Mouse (Mus musculus) adipocyte (in vitro differentiated cells): ENCODE measurements around the gene Cgas.
A peak's percentile ranks its signal among the peaks of the same experiment; 100 is the strongest.

Experiments
- DNase-seq: peaks from one replicate; pipeline ENCODE4 v3.0.0-alpha.2; 2016; ENCODE audit warnings: low spot score

The Cgas gene

GRCm38 (mm10) chr9:78457026-78457425, 14.0 kb upstream of the Cgas start:
- no peak for DNase-seq

- DNase-seq, result no peak
Measured at GRCm38 (mm10) chr9:78451382-78451781, 8.3 kb upstream of the Cgas start.

DNA sequence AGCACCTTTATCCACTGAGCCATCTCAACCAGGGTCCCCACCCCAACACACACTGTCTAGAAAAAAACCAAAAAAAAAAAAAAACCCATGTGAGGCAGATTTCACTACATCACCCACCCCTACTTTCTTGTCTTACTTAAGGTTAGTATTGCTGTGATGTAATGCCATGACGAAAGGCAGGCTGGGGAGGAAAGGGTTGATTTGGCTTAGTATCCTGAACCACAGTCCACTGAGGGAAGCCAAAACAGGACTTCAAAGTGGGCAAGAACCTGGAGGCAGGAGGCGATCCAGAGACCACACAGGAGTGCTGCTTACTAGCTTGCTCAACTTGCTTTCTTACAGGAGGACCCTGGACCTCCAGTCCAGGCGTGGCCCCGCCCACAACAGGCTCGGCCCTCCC, 7.4 kb upstream of the Cgas start:
- no peak for DNase-seq

DNA sequence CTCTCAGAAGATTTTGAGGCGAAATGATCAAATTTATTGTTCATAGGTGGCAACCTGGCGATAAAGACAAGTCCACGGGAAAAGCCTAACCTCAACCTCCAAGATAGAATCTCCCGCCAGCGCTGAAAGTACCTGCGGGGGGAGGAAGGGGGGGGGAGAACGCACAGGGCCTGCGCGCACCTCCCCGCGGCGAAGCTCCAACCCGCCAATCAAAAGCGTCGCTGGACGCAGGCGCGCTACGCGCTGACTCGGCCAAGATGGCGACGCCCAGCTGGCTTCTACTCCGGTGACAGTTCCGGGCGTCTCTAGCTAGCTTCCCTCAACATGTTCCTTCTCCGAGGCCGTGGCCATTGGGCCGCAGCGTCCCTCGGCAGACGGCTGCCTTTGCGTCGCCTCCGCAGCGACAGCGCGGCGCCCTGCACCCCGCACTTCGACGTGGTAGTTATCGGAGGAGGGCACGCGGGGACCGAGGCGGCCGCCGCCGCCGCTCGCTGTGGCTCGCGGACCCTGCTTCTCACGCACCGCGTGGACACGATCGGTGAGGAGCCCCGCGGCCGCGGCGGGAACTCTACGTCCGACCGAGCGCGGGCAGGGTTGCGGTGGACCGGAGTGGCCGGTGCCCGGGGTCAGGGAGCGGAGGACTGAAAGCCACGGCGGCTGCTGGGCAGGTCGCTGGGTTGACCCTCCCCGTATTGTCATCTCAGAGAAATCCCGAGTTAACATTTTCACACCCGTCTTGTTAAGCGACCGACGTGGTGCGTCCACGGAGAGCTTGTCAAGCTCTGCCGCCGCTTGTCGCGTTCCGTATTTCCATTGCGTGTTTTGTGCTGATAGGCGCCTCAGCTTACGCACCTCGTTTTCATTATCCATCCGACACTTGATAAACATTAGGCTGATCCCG, 5.2 kb upstream of the Cgas start, which contains the start of the genes Mto1 and Gm17324:
TSS of gene Mto1 (plus strand) at position 236 of the 901 bp plus-strand sequence.
TSS of gene Gm17324 (minus strand) at position 814 of the 901 bp plus-strand sequence.
- peak; percentile 90 for DNase-seq

DNA sequence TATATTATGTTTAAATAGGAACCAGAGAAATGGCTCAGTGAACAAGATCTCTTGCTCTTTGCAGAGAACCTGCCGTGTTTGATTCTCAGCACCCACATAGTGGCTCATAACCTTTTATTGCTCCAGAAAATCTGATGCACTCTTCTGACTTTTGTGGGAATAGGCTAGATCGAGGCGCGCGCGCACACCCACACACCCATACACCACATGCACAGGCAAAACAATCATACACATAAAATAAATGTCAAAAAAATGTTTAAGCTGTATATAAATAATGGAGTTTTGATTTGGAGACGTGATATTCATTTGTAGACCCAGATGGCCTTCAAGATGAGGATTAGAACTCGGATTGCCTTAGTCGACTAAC, 4.6 kb upstream of the Cgas start:
- DNase-seq, result no peak

DNA sequence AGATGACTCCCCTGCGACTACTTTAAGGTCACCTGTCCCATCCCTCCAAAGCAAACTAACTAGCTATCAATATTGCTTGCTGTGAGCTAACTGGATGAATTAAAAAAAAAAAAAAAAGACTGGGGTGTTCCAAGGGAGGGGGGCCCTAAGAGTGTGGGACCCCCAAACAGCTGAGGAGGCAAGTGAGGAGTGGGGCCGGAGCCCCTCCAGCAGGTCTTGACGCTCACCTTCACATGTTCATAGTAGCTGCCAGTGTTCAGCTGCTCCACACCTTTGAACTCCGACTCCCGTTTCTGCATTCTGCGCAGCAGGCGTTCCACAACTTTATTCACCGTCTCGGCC, 829 bp downstream of the Cgas start:
- DNase-seq, result no peak

GRCm38 (mm10) chr9:78439426-78439825, 3.6 kb downstream of the Cgas start:
- DNase-seq, result no peak

DNA sequence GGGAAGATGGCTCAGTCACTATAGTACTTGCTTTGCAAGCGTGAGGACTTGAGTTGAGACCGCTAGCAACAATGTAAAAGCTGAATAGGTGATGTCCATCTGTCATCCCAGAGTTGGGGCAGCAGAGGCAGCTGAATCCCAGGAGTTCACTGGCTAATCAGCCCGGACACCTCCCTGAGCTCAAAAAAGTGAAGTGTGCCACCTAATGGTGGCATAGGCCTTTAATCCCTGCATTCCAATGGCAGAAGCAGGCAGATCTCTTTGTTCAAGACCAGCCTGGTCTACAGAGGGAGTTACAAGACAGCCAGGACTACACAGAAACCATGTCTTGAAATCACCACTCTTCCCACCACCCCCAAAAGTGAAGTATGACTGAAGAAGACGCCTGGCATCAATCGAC, 10.6 kb downstream of the Cgas start:
- no peak for DNase-seq

DNA sequence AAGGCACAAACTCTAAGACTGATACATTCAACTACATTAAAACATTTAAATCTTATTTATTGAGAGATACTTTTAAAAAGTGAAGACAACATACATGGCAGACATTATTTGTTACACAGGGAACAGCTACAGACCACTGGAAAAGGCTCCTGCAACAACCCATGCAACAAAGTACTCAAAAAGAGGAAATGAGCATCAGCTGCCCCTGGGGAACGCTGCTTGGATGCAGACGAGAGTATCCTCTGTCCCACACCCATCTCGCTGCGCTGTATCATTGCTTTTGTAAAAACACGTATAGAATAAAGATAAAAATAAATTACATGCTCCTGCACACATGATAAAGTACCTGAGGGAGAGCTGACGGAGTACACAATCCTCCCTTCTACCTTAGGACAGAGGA, 12.6 kb downstream of the Cgas start:
- no peak for DNase-seq

DNA sequence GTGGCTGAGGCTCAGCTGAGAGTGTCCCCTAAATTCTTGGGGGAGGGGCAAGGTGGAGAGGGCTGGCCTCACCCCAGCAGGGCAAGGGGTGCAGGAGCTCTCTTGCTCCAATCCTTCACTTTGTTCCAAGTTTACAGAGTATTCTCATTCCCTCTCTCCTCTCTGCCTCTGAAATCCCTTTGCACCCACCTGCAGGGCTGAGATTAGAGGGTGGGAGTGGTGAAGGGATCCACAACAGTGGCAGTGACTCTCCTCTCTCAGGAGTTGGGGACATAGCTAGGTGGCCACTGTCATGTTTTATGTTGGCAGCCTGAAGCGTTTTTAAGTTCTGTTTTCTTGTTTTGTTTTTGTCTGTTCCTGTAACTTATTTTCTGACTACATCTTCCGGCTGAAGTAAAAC, 13.5 kb downstream of the Cgas start:
- no peak for DNase-seq

GRCm38 (mm10) chr9:78428870-78429432, 14.1 kb downstream of the Cgas start:
- no peak for DNase-seq

GRCm38 (mm10) chr9:78428185-78428584, 14.9 kb downstream of the Cgas start:
- DNase-seq, result no peak

GRCm38 (mm10) chr9:78427362-78427781, 15.7 kb downstream of the Cgas start:
- DNase-seq, result no peak

GRCm38 (mm10) chr9:78401596-78401995, 41.4 kb downstream of the Cgas start:
- no peak for DNase-seq

DNA sequence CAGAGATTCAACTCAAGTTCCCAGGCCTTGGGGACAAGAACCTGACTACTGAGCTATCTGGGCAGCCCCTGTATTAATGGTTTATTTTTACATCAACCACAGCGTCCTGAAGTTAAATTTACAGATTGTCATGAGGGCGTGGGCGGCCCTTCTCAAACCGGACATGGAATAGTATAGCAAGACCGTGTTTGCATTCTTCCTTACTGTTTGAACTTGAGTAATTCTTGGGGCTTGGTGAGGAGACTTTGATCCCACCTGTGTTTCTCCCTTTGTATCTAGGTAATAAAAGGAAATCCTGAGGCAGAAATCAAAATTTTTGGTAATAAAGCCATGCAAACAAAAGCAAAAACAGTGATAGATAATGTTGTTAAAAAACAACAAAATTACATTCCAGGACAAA, 42.5 kb downstream of the Cgas start:
- DNase-seq, result no peak

DNA sequence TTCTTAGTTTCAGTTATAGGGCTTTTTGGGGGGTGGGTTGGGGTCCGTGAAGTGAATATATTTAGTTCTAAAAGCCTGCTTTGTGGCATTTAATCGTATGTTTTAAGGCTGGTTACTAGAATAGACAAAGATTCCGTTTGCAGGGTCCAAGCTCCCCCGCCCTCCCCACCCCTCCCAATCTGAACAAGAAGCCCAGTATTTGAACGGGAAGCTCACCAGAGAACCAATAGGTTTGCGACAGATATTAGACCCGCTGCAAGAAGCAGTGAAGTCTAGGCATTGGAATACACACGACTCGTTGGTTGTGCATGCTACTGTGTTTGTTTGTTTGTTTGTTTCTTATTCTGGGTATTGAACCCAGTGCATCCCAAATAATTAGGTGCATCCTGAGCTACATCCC, 46.5 kb downstream of the Cgas start:
- DNase-seq, result no peak

DNA sequence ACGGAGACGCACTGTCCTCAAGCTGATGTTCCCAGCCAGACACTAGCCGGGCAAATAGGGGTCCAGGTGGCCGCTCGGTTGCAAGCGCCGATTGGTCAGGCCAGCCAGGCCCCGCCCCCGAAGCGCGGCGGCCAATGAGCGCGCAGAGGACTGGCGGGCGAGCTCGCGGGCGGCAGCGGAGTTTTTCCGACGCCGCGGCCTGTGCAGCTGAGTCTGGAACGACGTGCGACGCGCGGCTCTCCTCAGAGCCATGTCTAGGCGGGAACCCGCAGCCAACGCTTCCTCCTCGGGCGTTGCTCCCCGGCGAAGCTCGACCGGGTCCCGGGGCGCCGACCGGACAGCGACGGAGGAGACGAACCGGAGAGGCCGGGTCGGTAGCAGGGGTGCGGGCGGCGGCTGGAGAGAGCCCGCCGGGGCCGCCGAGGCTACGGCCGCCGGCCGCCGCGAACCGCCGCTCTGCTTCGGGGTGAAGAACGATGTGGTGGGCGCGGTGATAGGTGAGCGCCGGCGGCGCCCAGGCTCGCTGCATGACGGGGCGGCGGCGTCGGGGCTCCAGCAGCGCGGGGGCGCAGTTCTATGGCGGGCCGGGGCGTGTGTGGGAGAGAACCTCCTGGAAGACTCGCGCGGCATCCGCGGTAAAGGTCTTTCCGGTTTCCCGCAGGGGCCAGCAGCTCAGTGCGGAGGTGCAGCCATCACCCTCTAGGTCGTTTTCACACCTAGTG, 47.2 kb downstream of the Cgas start, which contains the start of gene Ddx43:
TSS of gene Ddx43 (plus strand) at position 148 of the 722 bp plus-strand sequence.
- DNase-seq, result no peak

- no peak for DNase-seq
Measured at GRCm38 (mm10) chr9:78395244-78395629, 47.8 kb downstream of the Cgas start.

GRCm38 (mm10) chr9:78394602-78395001, 48.4 kb downstream of the Cgas start:
- no peak for DNase-seq

DNA sequence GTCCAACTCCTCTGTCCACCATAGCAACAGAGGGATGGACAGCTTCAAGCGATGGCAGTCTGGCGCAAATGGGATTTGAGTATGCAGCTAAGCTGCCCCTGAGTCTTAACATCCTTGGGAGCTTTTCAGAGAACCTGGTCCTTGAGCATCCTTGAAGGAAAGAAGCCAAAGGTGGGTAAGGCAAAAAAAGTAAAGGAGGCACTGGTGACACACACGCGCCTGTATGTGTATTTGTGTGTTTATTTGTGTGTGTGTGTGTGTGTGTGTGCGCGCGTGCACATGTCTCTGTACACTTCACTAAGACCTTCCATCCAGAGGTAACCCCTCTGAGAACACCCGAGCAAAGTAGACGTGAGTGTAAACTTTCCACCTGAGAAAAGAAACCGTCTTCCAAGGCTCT, 49.3 kb downstream of the Cgas start:
- DNase-seq, result no peak

DNA sequence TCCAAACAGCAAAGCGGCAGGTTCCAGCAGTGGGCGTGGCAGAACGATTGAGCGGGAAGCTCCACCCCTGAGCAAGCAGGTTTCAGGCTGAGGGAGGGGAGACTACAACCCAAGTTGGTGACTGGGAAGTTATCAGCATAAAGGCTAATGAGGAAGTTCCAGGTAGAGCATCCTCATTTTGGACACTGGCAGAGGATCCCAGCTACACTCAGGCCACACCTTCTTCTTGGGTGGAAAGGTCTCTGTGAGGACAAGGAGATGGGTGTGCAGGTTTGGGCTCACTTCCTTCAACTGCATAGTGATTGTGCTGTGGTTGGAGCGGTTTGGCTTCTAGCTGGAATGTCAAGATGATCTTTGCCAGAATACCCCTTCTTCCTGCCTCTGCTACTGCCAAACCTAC, 53.1 kb downstream of the Cgas start:
- DNase-seq, result no peak

GRCm38 (mm10) chr9:78386947-78387346, 56.1 kb downstream of the Cgas start:
- DNase-seq, result no peak

DNA sequence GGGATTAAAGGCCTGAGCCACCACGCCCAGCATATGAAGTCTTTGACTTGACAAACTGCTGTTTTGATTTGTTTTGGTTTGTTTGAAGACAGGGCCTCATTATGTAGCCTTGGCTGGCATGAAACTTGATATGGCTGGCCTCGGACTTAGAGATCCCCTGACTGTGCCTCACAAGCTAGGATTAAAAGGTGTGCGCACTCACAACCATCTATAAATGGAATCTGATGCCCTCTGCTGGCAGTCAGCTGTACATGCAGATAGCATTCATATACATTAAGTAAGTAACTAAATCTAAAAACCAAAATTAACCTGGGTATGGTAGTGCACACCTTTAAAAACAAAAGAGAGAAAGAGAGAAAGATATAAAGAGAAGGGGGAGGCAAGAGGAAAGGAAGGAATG, 57.1 kb downstream of the Cgas start:
- no peak for DNase-seq
